Mouse (Mus musculus) hindbrain, embryonic 10.5 days (tissue): ENCODE data around the gene Cacna1a. TPM values are rescaled to one million over a fixed set of nuclear protein-coding genes. Genes with fewer than 3 reads are reported as not detected.
A peak's percentile ranks its signal among the peaks of the same experiment; 100 is the strongest.

ENCODE experiments used
- DNase-seq: peaks from one replicate; pipeline ENCODE4 v3.0.0-alpha.2; 2017; ENCODE audit warnings: low spot score
- H3K27ac ChIP-seq: fragments of 300-500 bp; sonication (generic); 2 replicates; pipeline ENCODE4 v1.5.1; 2016; ENCODE audit warnings: mild to moderate bottlenecking, moderate library complexity
- H3K27me3 ChIP-seq: fragments of 300-500 bp; sonication (generic); 2 replicates; pipeline ENCODE4 v1.6.1; 2016; ENCODE audit warnings: mild to moderate bottlenecking; ENCODE audit not compliant: poor library complexity, insufficient read depth, severe bottlenecking
- H3K36me3 ChIP-seq: fragments of 300-500 bp; sonication (generic); 2 replicates; pipeline ENCODE4 v1.6.1; 2016; ENCODE audit warnings: mild to moderate bottlenecking, moderate library complexity
- H3K4me1 ChIP-seq: fragments of 300-500 bp; sonication (generic); replicated peaks from 2 replicates; pipeline ENCODE4 v1.6.1; 2016; ENCODE audit warnings: mild to moderate bottlenecking
- H3K4me3 ChIP-seq: fragments of 300-500 bp; sonication (generic); 2 replicates; pipeline ENCODE4 v1.5.1; 2016; ENCODE audit warnings: mild to moderate bottlenecking, moderate library complexity
- H3K9me3 ChIP-seq: fragments of 300-500 bp; sonication (generic); 2 replicates; pipeline ENCODE4 v1.6.1; 2016; ENCODE audit warnings: mild to moderate bottlenecking, moderate library complexity
- WGBS: fragments of 180-500 bp; shearing (Covaris S2); methylation state at CpG from one replicate; pipeline ENCODE4 v1.1.7; 2016; 5-methylcytosine and 5-hydroxymethylcytosine counted together
- polyA plus RNA-seq: library from polyadenylated mRNA; unstranded; fragments of >200 nt; fragmentation: Nextera tagmentation; extraction: Ambion mirVana; gene quantifications from 2 replicates; pipeline ENCODE4 v1.2.1, GENCODE M21; 2016

Cacna1a gene
- polyA plus RNA-seq, 1 experiment from 2014 or later = 7.3 TPM

GRCm38 (mm10) chr8:84639162-84640009, 251.1 kb downstream of the Cacna1a start:
- WGBS = 1% methylated on average over 106 of the region's 106 CpGs
- Histone ChIP-seq H3K27ac (peak overlapping the region; percentile 95), H3K4me3 (peak overlapping the region; percentile 65), H3K36me3 (no peaks in the 10 kb centered on the region), H3K4me1 (peaks cover 51% of the 10 kb centered on the region), H3K9me3 (no peaks in the 10 kb centered on the region), H3K27me3 (peaks cover 10% of the 10 kb centered on the region; the same call in 1 of the 2 replicates)
- peak; percentile 90 for DNase-seq

GRCm38 (mm10) chr8:84640010-84640588, 251.9 kb downstream of the Cacna1a start:
- Histone ChIP-seq H3K4me1 (peaks cover 44% of the 10 kb centered on the region), H3K4me3 (peak overlapping the region; percentile 65), H3K36me3 (no peaks in the 10 kb centered on the region), H3K9me3 (no peaks in the 10 kb centered on the region), H3K27me3 (peaks cover 10% of the 10 kb centered on the region; the same call in 1 of the 2 replicates), H3K27ac (peak overlapping the region; percentile 95)
- WGBS = 34% methylated on average over 9 of the region's 9 CpGs
- DNase-seq = no peak

GRCm38 (mm10) chr8:84640617-84641294, 252.5 kb downstream of the Cacna1a start:
- peak overlapping the region; percentile 65; the same call in 1 of the 2 replicates for H3K4me3 ChIP-seq
- H3K27me3 ChIP-seq = peaks cover 10% of the 10 kb centered on the region; the same call in 1 of the 2 replicates
- WGBS = 73% methylated on average over 7 of the region's 7 CpGs
- H3K4me1 ChIP-seq = peaks cover 39% of the 10 kb centered on the region
- H3K9me3 ChIP-seq = no peaks in the 10 kb centered on the region
- no peaks in the 10 kb centered on the region for H3K36me3 ChIP-seq
- H3K27ac ChIP-seq = no peak overlapping the region
- DNase-seq = no peak

- DNase-seq = no peak
- Histone ChIP-seq H3K4me1 (peaks cover 32% of the 10 kb centered on the region), H3K9me3 (no peaks in the 10 kb centered on the region), H3K4me3 (no peak overlapping the region), H3K27me3 (peaks cover 4% of the 10 kb centered on the region; the same call in 1 of the 2 replicates), H3K36me3 (no peaks in the 10 kb centered on the region), H3K27ac (no peak overlapping the region)
- 88% methylated on average over 1 of the region's 1 CpGs for WGBS
Measured at GRCm38 (mm10) chr8:84641578-84642361, 253.5 kb downstream of the Cacna1a start.

GRCm38 (mm10) chr8:84643019-84643418, 254.8 kb downstream of the Cacna1a start:
- no peaks in the 10 kb centered on the region for H3K36me3 ChIP-seq
- H3K4me1 ChIP-seq = peaks cover 35% of the 10 kb centered on the region
- no peak overlapping the region for H3K4me3 ChIP-seq
- DNase-seq = no peak
- H3K9me3 ChIP-seq = no peaks in the 10 kb centered on the region
- 76% methylated on average over 5 of the region's 5 CpGs for WGBS
- H3K27ac ChIP-seq = no peak overlapping the region
- H3K27me3 ChIP-seq = no peaks in the 10 kb centered on the region; the same call in 1 of the 2 replicates

GRCm38 (mm10) chr8:84646800-84647199, 258.6 kb downstream of the Cacna1a start:
- 56% methylated on average over 6 of the region's 6 CpGs for WGBS
- no peak for DNase-seq
- Histone ChIP-seq H3K27ac (peak overlapping the region; percentile 73), H3K4me3 (no peak overlapping the region; the same call in 1 of the 2 replicates), H3K4me1 (peaks cover 36% of the 10 kb centered on the region), H3K9me3 (no peaks in the 10 kb centered on the region), H3K27me3 (no peaks in the 10 kb centered on the region), H3K36me3 (no peaks in the 10 kb centered on the region)

GRCm38 (mm10) chr8:84647461-84647901, 259.2 kb downstream of the Cacna1a start:
- Histone ChIP-seq H3K27ac (peak overlapping the region; percentile 73), H3K4me3 (peak overlapping the region; percentile 41), H3K9me3 (no peaks in the 10 kb centered on the region), H3K27me3 (no peaks in the 10 kb centered on the region), H3K4me1 (peaks cover 32% of the 10 kb centered on the region), H3K36me3 (no peaks in the 10 kb centered on the region)
- WGBS = 2% methylated on average over 14 of the region's 14 CpGs
- peak; percentile 78 for DNase-seq

GRCm38 (mm10) chr8:84650213-84650612, 262.0 kb downstream of the Cacna1a start:
- peak; percentile 38 for DNase-seq
- no peaks in the 10 kb centered on the region for H3K9me3 ChIP-seq
- no peaks in the 10 kb centered on the region for H3K36me3 ChIP-seq
- H3K27ac ChIP-seq = peak overlapping the region; percentile 81
- peaks cover 45% of the 10 kb centered on the region for H3K4me1 ChIP-seq
- WGBS = 42% methylated on average over 3 of the region's 3 CpGs
- no peak overlapping the region for H3K4me3 ChIP-seq
- no peaks in the 10 kb centered on the region for H3K27me3 ChIP-seq

GRCm38 (mm10) chr8:84653092-84653631, 264.9 kb downstream of the Cacna1a start:
- 66% methylated on average over 9 of the region's 9 CpGs for WGBS
- Histone ChIP-seq H3K4me1 (peaks cover 62% of the 10 kb centered on the region), H3K4me3 (no peak overlapping the region), H3K27me3 (no peaks in the 10 kb centered on the region), H3K36me3 (no peaks in the 10 kb centered on the region), H3K27ac (peak overlapping the region; percentile 69), H3K9me3 (no peaks in the 10 kb centered on the region)
- no peak for DNase-seq

- 0 out of 2 replicates have a peak overlapping the region, but pooled peaks have one; percentile 55 for H3K4me3 ChIP-seq
- peak; percentile 32 for DNase-seq
Measured at GRCm38 (mm10) chr8:84654597-84654996, 266.4 kb downstream of the Cacna1a start.

GRCm38 (mm10) chr8:84655336-84656190, 267.3 kb downstream of the Cacna1a start:
- H3K27ac ChIP-seq = peak overlapping the region; percentile 93
- H3K27me3 ChIP-seq = no peaks in the 10 kb centered on the region
- H3K4me3 ChIP-seq = peak overlapping the region; percentile 55
- H3K36me3 ChIP-seq = no peaks in the 10 kb centered on the region
- no peaks in the 10 kb centered on the region for H3K9me3 ChIP-seq
- WGBS = 2% methylated on average over 15 of the region's 15 CpGs
- peaks cover 73% of the 10 kb centered on the region for H3K4me1 ChIP-seq
- peak; percentile 86 for DNase-seq

More at GRCm38 (mm10) chr8:84654597-84654996, 266.4 kb downstream of the Cacna1a start:
- no peaks in the 10 kb centered on the region for H3K36me3 ChIP-seq
- peak overlapping the region; percentile 93 for H3K27ac ChIP-seq
- no peaks in the 10 kb centered on the region for H3K27me3 ChIP-seq
- H3K9me3 ChIP-seq = no peaks in the 10 kb centered on the region
- peaks cover 73% of the 10 kb centered on the region for H3K4me1 ChIP-seq
- 42% methylated on average over 4 of the region's 4 CpGs for WGBS
